Mouse (Mus musculus) liver, embryonic 14.5 days (tissue): Measurements from ENCODE around the gene Rpl21.

Experiments used
- CTCF ChIP-seq: IDR thresholded peaks from 2 replicates; pipeline ENCODE4 v1.5.1; 2016; ENCODE audit warnings: antibody characterized with exemption, low read depth, control low read depth
- EP300 ChIP-seq: IDR thresholded peaks from 2 replicates; pipeline ENCODE4 v1.6.1; 2016; ENCODE audit warnings: antibody characterized with exemption, low read depth

- TF ChIP-seq CTCF, result no peak
- TF ChIP-seq EP300, result no peak
Measured at GRCm38 (mm10) chr5:146792140-146792791, 40.4 kb upstream of the Rpl21 start.
